ENCODE assay signal across 8 mouse cellular contexts in the genomic region with DNA sequence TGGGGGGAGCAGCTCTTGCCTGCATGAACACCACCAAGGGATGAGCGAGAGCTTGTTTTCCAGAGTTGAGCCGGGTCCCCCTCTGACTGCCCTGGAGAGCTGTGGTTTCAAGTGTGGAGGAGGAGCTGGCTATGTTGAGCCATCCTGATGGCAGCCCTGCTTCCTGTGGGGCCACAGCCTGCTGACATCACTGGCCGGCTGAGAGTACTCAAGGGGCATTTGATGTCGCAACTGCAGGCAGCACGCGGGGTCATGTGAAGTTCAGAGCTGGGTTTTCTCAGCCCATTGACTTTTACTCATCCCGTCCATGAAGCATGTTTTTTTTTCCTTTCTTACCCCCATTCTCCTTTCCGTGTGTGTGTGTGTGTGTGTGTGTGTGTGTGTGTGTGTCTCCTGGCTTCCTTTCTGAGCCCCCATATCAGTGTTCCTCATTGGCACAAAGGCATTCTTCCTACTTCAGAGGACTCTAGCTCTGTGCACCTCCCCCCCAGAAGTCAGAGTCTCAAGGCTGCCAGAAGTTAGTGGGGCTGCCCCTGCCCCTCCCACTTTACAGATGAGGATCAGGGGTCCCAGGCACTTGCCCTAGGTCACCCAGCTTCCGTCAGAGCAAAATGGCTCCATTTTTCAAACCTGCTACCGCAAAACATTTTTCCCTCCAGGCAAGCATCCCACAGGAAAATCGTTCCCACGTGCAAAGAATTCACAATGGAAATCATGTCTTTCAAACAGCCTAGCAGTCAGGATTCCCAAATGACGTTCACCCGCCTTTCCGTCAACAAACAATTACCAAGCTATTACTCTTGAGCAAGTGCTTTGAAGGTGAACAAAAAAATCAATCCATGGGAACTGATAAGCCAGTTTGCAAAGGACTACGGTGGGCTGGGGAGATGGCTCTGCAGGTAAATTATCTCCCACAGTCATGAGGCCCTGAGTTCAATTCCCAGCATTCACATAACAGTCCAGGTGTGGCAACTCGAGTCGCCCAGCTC. TPM values are rescaled to one million over a fixed set of nuclear protein-coding genes. Genes with fewer than 3 reads are reported as not detected.
DNase-seq lines count a peak whose midpoint lies in the region; ATAC-seq and TF ChIP-seq lines count a peak whose summit lies in the region.

No protein-coding gene starts in this region.

- peak overlapping the region; percentile 71 for H3K27ac ChIP-seq in lung, postnatal 0 days (ENCODE audit: low read length)
- peak overlapping the region; percentile 69 for H3K27ac ChIP-seq in stomach, postnatal 0 days (replicated peaks)

- H3K27me3 ChIP-seq in lung, postnatal 0 days (replicated peaks; ENCODE audit: insufficient read depth, low read length): no peaks in the 10 kb centered on the region
- no peaks in the 10 kb centered on the region for H3K27me3 ChIP-seq in stomach, postnatal 0 days (ENCODE audit: control insufficient read depth, insufficient read depth, low read length)

- no peak for TF ChIP-seq CTCF in lung, postnatal 0 days (IDR thresholded peaks at IDR 0.05)
- TF ChIP-seq CTCF in stomach, postnatal 0 days (IDR thresholded peaks at IDR 0.05; ENCODE audit: low read depth): no peak

- 14% methylated on average over 17 of the region's 18 CpGs for WGBS in lung, postnatal 0 days
- WGBS in stomach, postnatal 0 days: 18% methylated on average over 18 of the region's 18 CpGs

- ATAC-seq in lung, postnatal 0 days: peak; percentile 91
- ATAC-seq in stomach, postnatal 0 days (ENCODE audit: low FRiP score, low TSS enrichment): peak; percentile 59

- H3K4me2 ChIP-seq in lung, postnatal 0 days (replicated peaks; ENCODE audit: low read depth, low read length): peak overlapping the region; percentile 11; the same call in 1 of the 2 replicates
- H3K4me2 ChIP-seq in stomach, postnatal 0 days (replicated peaks; ENCODE audit: low read depth): no peak overlapping the region

- peak; percentile 86 for DNase-seq in Muller cell, postnatal 12 days (ENCODE audit: inconsistent ontology term)
- DNase-seq in adrenal gland, postnatal 25 days: peak; percentile 70
- peak; percentile 86 to 92 for DNase-seq in heart, adult 18-20 months
- peak; percentile 71 to 75 for DNase-seq in kidney, adult 8-10 months
- DNase-seq in lung, postnatal 0 days (ENCODE audit: low spot score): peak; percentile 96
- DNase-seq in stomach, postnatal 0 days (ENCODE audit: low spot score): peak; percentile 71
- DNase-seq in thymus, postnatal 0 days (ENCODE audit: low spot score): no peak
- DNase-seq in frontal cortex, adult 2 months (ENCODE audit: extremely low spot score in 1 of 2, low spot score in 1 of 2): no peak

- TF ChIP-seq EP300 in lung, postnatal 0 days (IDR thresholded peaks at IDR 0.05): peak; percentile 95
- TF ChIP-seq EP300 in stomach, postnatal 0 days (optimal IDR thresholded peaks at IDR 0.05): no peak

- no peak overlapping the region for H3K4me3 ChIP-seq in lung, postnatal 0 days (ENCODE audit: low read depth, low read length)
- no peak overlapping the region for H3K4me3 ChIP-seq in stomach, postnatal 0 days (ENCODE audit: low read depth, low read length)

- no peak overlapping the region for H3K9ac ChIP-seq in lung, postnatal 0 days (replicated peaks; ENCODE audit: low read depth)
- no peak overlapping the region for H3K9ac ChIP-seq in stomach, postnatal 0 days (ENCODE audit: low read length)

- no peaks in the 10 kb centered on the region for H3K36me3 ChIP-seq in lung, postnatal 0 days (ENCODE audit: insufficient read depth, low read length)
- no peaks in the 10 kb centered on the region for H3K36me3 ChIP-seq in stomach, postnatal 0 days (ENCODE audit: control insufficient read depth, insufficient read depth, low read length)

- no peaks in the 10 kb centered on the region for H3K9me3 ChIP-seq in lung, postnatal 0 days (ENCODE audit: low read length)
- no peaks in the 10 kb centered on the region for H3K9me3 ChIP-seq in stomach, postnatal 0 days (ENCODE audit: control insufficient read depth, low read length)

- peaks cover 44% of the 10 kb centered on the region for H3K4me1 ChIP-seq in lung, postnatal 0 days (ENCODE audit: insufficient read depth, low read depth, low read length)
- H3K4me1 ChIP-seq in stomach, postnatal 0 days (replicated peaks; ENCODE audit: control insufficient read depth, insufficient read depth): peaks cover 15% of the 10 kb centered on the region

RNA-seq across cellular contexts. Expression of gene Smad3, which starts 41.4 kb away (rescaled TPM):
- total RNA-seq in adrenal gland, postnatal 25 days (2021): 36.2 and 46.0 TPM in 2 replicates
- total RNA-seq in heart, adult 18-20 months (2021): 10 to 100 TPM in 1 of 2 experiments, 1 to 10 TPM in 1; 9.1 to 10.3 TPM
- 11.8 and 12.3 TPM in 2 replicates for polyA plus RNA-seq in lung, postnatal 0 days (2015; fragmentation: Nextera tagmentation; extraction: Ambion mirVana)
- 5.3 and 6.4 TPM in 2 replicates for polyA plus RNA-seq in stomach, postnatal 0 days (2015; fragmentation: Nextera tagmentation; extraction: Ambion mirVana)
- polyA plus RNA-seq in thymus, postnatal 0 days (2015; fragmentation: Nextera tagmentation; extraction: Ambion mirVana): 18.5 and 21.1 TPM in 2 replicates
- polyA plus RNA-seq in frontal cortex, adult 2 months (2012; rRNA removed): 29.5 and 33.5 TPM in 2 replicates

Comparison
In these comparisons a context has a peak if more than half of its experiments do, and no peak if none do; other contexts are left out.
1. DNase-seq: peak in Muller cell, postnatal 12 days (single experiment), adrenal gland, postnatal 25 days (single experiment), heart, adult 18-20 months (2 of 2), kidney, adult 8-10 months (2 of 2), lung, postnatal 0 days (single experiment) and stomach, postnatal 0 days (single experiment); none in thymus, postnatal 0 days (single experiment) and frontal cortex, adult 2 months (0 of 2).